Mouse (Mus musculus) intestine, embryonic 16.5 days (tissue): ENCODE data around the gene Olfr1386. TPM values are rescaled to one million over a fixed set of nuclear protein-coding genes. Genes with fewer than 3 reads are reported as not detected.

ENCODE experiments used
- polyA plus RNA-seq: library from polyadenylated mRNA; unstranded; fragments of >200 nt; fragmentation: Nextera tagmentation; extraction: Ambion mirVana; gene quantifications from 2 replicates; pipeline ENCODE4 v1.2.1, GENCODE M21; 2015

Olfr1386 gene
- polyA plus RNA-seq, 1 experiment from 2014 or later: not detected

Other genes with a start within 250 kb of the Olfr1386 start
- gene Mgat1, start 220.9 kb upstream of the Olfr1386 start, polyA plus RNA-seq: 62.4 and 65.8 TPM in 2 replicates
- gene Olfr1393, start 186.7 kb upstream of the Olfr1386 start, polyA plus RNA-seq: 0.13 TPM in 1 of 2 replicates, not detected in the other
- gene Olfr1392, start 179.8 kb upstream of the Olfr1386 start, polyA plus RNA-seq: not detected in 2 replicates
- gene Olfr10, start 160.3 kb upstream of the Olfr1386 start, polyA plus RNA-seq: not detected in 2 replicates
- gene Olfr1391, start 142.3 kb upstream of the Olfr1386 start, polyA plus RNA-seq: not detected in 2 replicates
- gene Olfr1390, start 129.9 kb upstream of the Olfr1386 start, polyA plus RNA-seq: not detected in 2 replicates
- gene Olfr1389, start 42.0 kb upstream of the Olfr1386 start, polyA plus RNA-seq: not detected in 2 replicates
- 0.05 and 0.10 TPM in 2 replicates for gene Olfr1388, start 28.4 kb upstream of the Olfr1386 start, polyA plus RNA-seq
- gene Olfr1387, start 9.7 kb upstream of the Olfr1386 start, polyA plus RNA-seq: not detected in 2 replicates
- gene Olfr1385, start 24.0 kb downstream of the Olfr1386 start, polyA plus RNA-seq: not detected in 2 replicates
- gene Olfr1384, start 41.7 kb downstream of the Olfr1386 start, polyA plus RNA-seq: not detected in 2 replicates
- not detected in 2 replicates for gene Olfr1383, start 54.6 kb downstream of the Olfr1386 start, polyA plus RNA-seq
- not detected in 2 replicates for gene Olfr1382, start 63.2 kb downstream of the Olfr1386 start, polyA plus RNA-seq
- gene Olfr1381, start 78.4 kb downstream of the Olfr1386 start, polyA plus RNA-seq: not detected in 2 replicates
- gene Olfr1380, start 91.8 kb downstream of the Olfr1386 start, polyA plus RNA-seq: not detected in 2 replicates
- gene Flt4, start 144.2 kb downstream of the Olfr1386 start, polyA plus RNA-seq: 4.0 and 4.3 TPM in 2 replicates
- gene Scgb3a1, start 198.6 kb downstream of the Olfr1386 start, polyA plus RNA-seq: not detected in 2 replicates
- gene Cnot6, start 247.7 kb downstream of the Olfr1386 start, polyA plus RNA-seq: 26.9 and 31.5 TPM in 2 replicates